Mouse (Mus musculus): ENCODE measurements around the gene Rusc1. TPM values are rescaled to one million over a fixed set of nuclear protein-coding genes. Genes with fewer than 3 reads are reported as not detected.

Gene Rusc1
- polyA plus RNA-seq (2016; fragmentation: Nextera tagmentation; extraction: Ambion mirVana), result 15.4 and 18.5 TPM in 2 replicates

GRCm38 (mm10) chr3:89093175-89093574 lies at the start of gene Rusc1:
Rusc1 (minus strand) TSS chr3:89093311.
- Histone ChIP-seq H3K9me3 (no peaks in the 10 kb centered on the region), H3K27ac (replicated peaks) (no peak within 1 kb of the TSS), H3K4me3 (peak within 1 kb of the TSS; percentile 65), H3K27me3 (replicated peaks; ENCODE audit: low read depth, poor library complexity, severe bottlenecking) (peaks cover 63% of the 10 kb centered on the region), H3K36me3 (replicated peaks) (peaks cover 59% of the 10 kb centered on the region), H3K4me1 (peaks cover 60% of the 10 kb centered on the region)
- 2% methylated on average over 18 of the region's 18 CpGs for WGBS
- peak; percentile 86 for DNase-seq (ENCODE audit: low spot score)

DNA sequence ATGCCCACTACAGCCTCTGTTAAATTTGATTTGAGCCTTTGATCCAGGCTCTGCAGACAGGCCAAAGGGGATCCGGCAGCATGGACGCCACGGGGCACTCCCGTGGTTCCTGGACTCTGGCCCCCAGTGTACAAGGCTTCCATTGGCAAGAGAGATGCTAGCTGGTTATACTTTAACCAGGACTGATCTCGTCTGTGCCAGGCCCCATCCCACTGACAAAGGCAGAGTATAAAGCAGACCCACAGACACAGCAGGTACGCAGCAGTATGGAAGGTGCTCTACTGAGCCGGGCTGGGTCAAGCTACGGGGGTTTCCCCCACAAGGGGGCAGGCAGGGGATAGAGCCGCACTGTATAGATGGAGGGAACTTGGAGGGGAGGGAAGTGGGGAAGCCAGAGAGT lies 43.3 kb upstream of the Rusc1 start:
- Histone ChIP-seq H3K4me1 (peaks cover 10% of the 10 kb centered on the region), H3K4me3 (peak overlapping the region; percentile 34), H3K36me3 (replicated peaks) (no peaks in the 10 kb centered on the region), H3K9me3 (no peaks in the 10 kb centered on the region), H3K27me3 (replicated peaks; ENCODE audit: low read depth, poor library complexity, severe bottlenecking) (peaks cover 47% of the 10 kb centered on the region), H3K27ac (replicated peaks) (peak overlapping the region; percentile 45; the same call in 1 of the 2 replicates)
- 41% methylated on average over 9 of the region's 9 CpGs for WGBS
- DNase-seq (ENCODE audit: low spot score), result peak; percentile 51

DNA sequence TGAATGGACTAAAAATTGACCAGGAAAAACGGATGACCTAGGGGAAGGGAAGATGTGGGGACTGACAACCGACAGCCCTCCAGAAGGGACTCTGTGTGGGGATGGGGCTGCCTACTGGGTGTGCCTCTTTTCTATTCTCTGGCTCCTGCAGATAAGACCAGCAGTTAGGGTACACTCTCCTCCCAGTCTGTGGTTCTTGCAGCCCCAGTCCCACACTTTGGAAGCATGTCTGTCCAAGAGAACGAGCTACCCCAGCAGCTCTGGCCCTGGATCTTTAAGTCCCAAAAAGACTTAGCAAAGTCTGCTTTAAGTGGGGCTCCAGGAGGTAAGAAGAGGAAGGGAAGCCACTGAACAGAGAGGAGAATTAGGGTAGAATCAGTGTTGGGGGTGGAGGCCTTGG lies 42.8 kb upstream of the Rusc1 start, which contains the start of gene Pklr:
Pklr (plus strand) TSS at position 185 of the 400 bp plus-strand sequence.
- Histone ChIP-seq H3K27me3 (replicated peaks; ENCODE audit: low read depth, poor library complexity, severe bottlenecking) (peaks cover 45% of the 10 kb centered on the region), H3K27ac (replicated peaks) (peak within 1 kb of the TSS; percentile 45; the same call in 1 of the 2 replicates), H3K9me3 (no peaks in the 10 kb centered on the region), H3K36me3 (replicated peaks) (no peaks in the 10 kb centered on the region), H3K4me1 (peaks cover 10% of the 10 kb centered on the region), H3K4me3 (peak within 1 kb of the TSS; percentile 34)
- WGBS, result 59% methylated on average over 3 of the region's 3 CpGs
- DNase-seq (ENCODE audit: low spot score), result no peak

DNA sequence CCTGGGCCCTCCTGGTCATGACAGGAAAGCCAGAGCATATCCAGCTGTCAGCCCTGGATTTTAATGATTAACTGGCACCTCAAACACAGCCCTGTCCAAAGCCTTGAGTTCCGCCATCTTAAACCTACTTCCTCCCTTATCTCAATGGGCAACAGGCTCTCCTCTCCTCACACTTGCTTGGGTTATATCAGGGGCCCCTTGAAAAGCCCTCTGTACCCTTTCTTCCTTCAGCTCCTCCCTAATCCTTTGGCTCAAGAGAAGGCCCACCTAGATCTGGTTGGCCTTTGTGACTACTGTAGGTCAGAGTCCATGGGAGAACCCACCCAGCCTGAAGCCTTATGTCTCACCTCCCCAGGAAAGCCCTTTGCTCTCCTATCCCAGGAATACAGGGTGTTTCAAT lies 40.6 kb upstream of the Rusc1 start:
- Histone ChIP-seq H3K27me3 (replicated peaks; ENCODE audit: low read depth, poor library complexity, severe bottlenecking) (peaks cover 45% of the 10 kb centered on the region), H3K36me3 (replicated peaks) (no peaks in the 10 kb centered on the region), H3K4me3 (no peak overlapping the region), H3K27ac (replicated peaks) (no peak overlapping the region), H3K4me1 (peaks cover 15% of the 10 kb centered on the region), H3K9me3 (no peaks in the 10 kb centered on the region)
- 97% methylated on average over 1 of the region's 1 CpGs for WGBS
- no peak for DNase-seq (ENCODE audit: low spot score)

DNA sequence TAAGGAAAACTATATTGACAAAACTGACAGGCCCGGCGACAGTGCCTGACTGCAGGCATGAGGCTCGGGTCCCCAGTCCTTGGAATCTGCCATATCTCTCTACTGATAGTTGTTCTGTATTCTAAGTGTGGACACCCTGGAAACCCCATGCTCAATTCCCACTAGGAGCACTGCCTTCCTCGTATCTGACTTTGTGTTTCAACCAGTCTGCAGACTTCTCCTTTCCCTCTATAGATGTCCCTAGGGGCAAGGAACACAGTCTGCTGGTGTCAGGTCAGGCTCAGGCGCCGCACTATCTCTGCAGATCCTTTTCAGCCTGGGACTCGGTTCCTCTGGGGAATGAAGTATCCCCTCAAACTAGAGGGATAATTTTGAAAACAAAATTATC lies 39.9 kb upstream of the Rusc1 start:
- Histone ChIP-seq H3K4me1 (peaks cover 17% of the 10 kb centered on the region), H3K27me3 (replicated peaks; ENCODE audit: low read depth, poor library complexity, severe bottlenecking) (peaks cover 45% of the 10 kb centered on the region), H3K4me3 (no peak overlapping the region), H3K27ac (replicated peaks) (no peak overlapping the region), H3K9me3 (no peaks in the 10 kb centered on the region), H3K36me3 (replicated peaks) (no peaks in the 10 kb centered on the region)
- no peak for DNase-seq (ENCODE audit: low spot score)
- 80% methylated on average over 7 of the region's 7 CpGs for WGBS

- WGBS, result 14% methylated on average over 30 of the region's 30 CpGs
- Histone ChIP-seq H3K27me3 (replicated peaks; ENCODE audit: low read depth, poor library complexity, severe bottlenecking) (peaks cover 45% of the 10 kb centered on the region), H3K9me3 (no peaks in the 10 kb centered on the region), H3K4me3 (peak overlapping the region; percentile 52), H3K36me3 (replicated peaks) (no peaks in the 10 kb centered on the region), H3K4me1 (peaks cover 17% of the 10 kb centered on the region), H3K27ac (replicated peaks) (peak overlapping the region; percentile 54)
- peak; percentile 45 for DNase-seq (ENCODE audit: low spot score)
Measured at GRCm38 (mm10) chr3:89132285-89133062, 39.4 kb upstream of the Rusc1 start.

DNA sequence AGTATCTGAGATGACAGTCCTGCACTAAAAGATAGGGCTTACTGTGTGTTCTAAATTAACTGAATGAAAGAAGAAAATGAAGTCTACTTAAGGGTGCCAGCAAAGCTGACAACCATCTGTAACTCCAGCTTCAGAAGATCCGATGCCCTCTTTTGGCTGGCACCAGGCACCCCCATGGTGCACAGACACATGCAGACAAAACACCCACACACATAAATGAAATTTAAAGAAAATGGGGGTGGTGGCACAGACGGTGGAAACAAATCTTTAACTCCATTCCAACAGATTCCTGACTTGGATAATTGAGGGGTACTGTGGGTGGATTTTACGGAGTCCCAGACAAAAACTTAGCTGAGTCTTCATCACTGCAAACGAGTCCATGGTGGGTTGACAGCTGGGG lies 38.7 kb upstream of the Rusc1 start:
- Histone ChIP-seq H3K27me3 (replicated peaks; ENCODE audit: low read depth, poor library complexity, severe bottlenecking) (peaks cover 41% of the 10 kb centered on the region), H3K4me1 (peaks cover 17% of the 10 kb centered on the region), H3K9me3 (no peaks in the 10 kb centered on the region), H3K27ac (replicated peaks) (no peak overlapping the region), H3K4me3 (peak overlapping the region; percentile 52), H3K36me3 (replicated peaks) (no peaks in the 10 kb centered on the region)
- WGBS, result 55% methylated on average over 4 of the region's 4 CpGs
- no peak for DNase-seq (ENCODE audit: low spot score)

DNA sequence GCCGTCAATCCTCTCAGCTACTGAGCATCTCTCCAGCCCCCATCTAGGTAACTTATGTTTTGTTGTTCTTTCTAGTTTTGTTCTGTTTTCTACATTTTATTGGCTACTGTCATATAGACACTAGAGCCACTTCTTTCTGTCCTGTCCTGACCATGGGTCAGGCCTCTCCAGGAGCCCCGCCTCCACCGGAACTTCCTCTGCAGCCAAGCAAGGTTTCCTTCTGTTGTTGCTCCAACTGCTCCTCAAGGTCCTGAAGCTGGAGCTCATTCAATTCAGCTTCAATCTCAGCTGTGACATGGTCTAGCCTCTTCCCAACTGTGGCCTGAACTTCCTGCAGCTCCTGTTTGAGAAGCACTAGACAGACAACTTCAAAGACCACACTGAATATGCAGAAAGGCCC lies 36.8 kb upstream of the Rusc1 start:
- DNase-seq (ENCODE audit: low spot score), result no peak
- H3K4me1 ChIP-seq, result peaks cover 17% of the 10 kb centered on the region
- no peak overlapping the region for H3K27ac ChIP-seq (replicated peaks)
- no peak overlapping the region for H3K4me3 ChIP-seq
- peaks cover 33% of the 10 kb centered on the region for H3K27me3 ChIP-seq (replicated peaks; ENCODE audit: low read depth, poor library complexity, severe bottlenecking)
- WGBS, result 97% methylated on average over 3 of the region's 3 CpGs
- no peaks in the 10 kb centered on the region for H3K9me3 ChIP-seq
- no peaks in the 10 kb centered on the region for H3K36me3 ChIP-seq (replicated peaks)

GRCm38 (mm10) chr3:89125981-89126380 lies 32.9 kb upstream of the Rusc1 start:
- H3K27me3 ChIP-seq (replicated peaks; ENCODE audit: low read depth, poor library complexity, severe bottlenecking), result no peaks in the 10 kb centered on the region
- no peaks in the 10 kb centered on the region for H3K9me3 ChIP-seq
- 84% methylated on average over 3 of the region's 3 CpGs for WGBS
- peaks cover 6% of the 10 kb centered on the region for H3K4me1 ChIP-seq
- H3K36me3 ChIP-seq (replicated peaks), result no peaks in the 10 kb centered on the region
- no peak overlapping the region for H3K4me3 ChIP-seq
- no peak overlapping the region for H3K27ac ChIP-seq (replicated peaks)
- DNase-seq (ENCODE audit: low spot score), result no peak

- Histone ChIP-seq H3K36me3 (replicated peaks) (no peaks in the 10 kb centered on the region), H3K27me3 (replicated peaks; ENCODE audit: low read depth, poor library complexity, severe bottlenecking) (no peaks in the 10 kb centered on the region), H3K27ac (replicated peaks) (no peak overlapping the region), H3K4me1 (peaks cover 6% of the 10 kb centered on the region), H3K4me3 (no peak overlapping the region), H3K9me3 (no peaks in the 10 kb centered on the region)
- WGBS, result 88% methylated on average over 3 of the region's 3 CpGs
- no peak for DNase-seq (ENCODE audit: low spot score)
Measured at GRCm38 (mm10) chr3:89124241-89124640, 31.1 kb upstream of the Rusc1 start.

DNA sequence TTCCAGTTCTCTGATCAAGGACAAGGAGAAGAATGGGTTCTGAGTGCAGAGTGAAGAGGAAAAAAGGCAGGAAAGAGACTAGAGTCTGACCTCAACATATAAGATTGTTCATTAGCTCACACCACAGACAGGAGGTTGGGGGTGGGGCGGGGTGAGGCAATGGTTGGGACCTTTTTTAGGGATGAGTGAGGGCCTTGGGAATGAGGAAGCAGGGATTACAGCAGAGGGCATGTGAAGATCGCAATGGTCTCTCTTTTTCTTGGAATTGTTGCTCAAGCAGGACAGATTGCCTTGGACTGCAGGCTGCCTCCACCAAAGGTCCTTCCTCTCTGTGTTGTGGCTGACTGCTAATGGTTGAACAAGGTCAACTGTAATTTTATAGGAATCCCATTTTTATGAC lies 30.2 kb upstream of the Rusc1 start:
- Histone ChIP-seq H3K4me1 (no peaks in the 10 kb centered on the region), H3K4me3 (no peak overlapping the region), H3K27ac (replicated peaks) (no peak overlapping the region), H3K27me3 (replicated peaks; ENCODE audit: low read depth, poor library complexity, severe bottlenecking) (no peaks in the 10 kb centered on the region), H3K36me3 (replicated peaks) (no peaks in the 10 kb centered on the region), H3K9me3 (no peaks in the 10 kb centered on the region)
- DNase-seq (ENCODE audit: low spot score), result no peak
- 85% methylated on average over 2 of the region's 2 CpGs for WGBS

DNA sequence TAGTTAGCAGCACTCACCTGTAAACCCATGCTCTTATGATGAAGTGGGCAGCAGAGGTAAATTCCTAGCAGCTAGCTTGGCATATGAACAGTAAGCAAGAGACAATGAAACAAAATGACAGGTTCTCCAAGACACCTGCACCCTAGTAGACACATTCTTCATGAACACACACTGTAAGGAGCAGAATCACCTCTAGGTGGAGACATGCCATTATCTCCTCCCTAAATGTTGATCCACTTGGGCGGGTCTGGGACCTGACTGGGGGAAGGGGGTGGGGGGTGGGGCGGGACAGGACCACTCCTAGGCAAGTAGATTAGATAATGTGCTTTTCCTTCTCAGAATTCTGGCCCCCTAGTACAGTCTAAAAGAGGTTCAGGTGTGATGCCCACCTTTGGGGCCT lies 22.4 kb upstream of the Rusc1 start:
- no peaks in the 10 kb centered on the region for H3K9me3 ChIP-seq
- H3K27ac ChIP-seq (replicated peaks), result no peak overlapping the region
- H3K27me3 ChIP-seq (replicated peaks; ENCODE audit: low read depth, poor library complexity, severe bottlenecking), result no peaks in the 10 kb centered on the region
- H3K36me3 ChIP-seq (replicated peaks), result no peaks in the 10 kb centered on the region
- no peak overlapping the region for H3K4me3 ChIP-seq
- no peaks in the 10 kb centered on the region for H3K4me1 ChIP-seq
- no peak for DNase-seq (ENCODE audit: low spot score)
- WGBS, result 7% methylated on average over 2 of the region's 2 CpGs

- H3K27me3 ChIP-seq (replicated peaks; ENCODE audit: low read depth, poor library complexity, severe bottlenecking), result no peaks in the 10 kb centered on the region
- no peaks in the 10 kb centered on the region for H3K36me3 ChIP-seq (replicated peaks)
- DNase-seq (ENCODE audit: low spot score), result no peak
- H3K27ac ChIP-seq (replicated peaks), result no peak overlapping the region
- H3K4me1 ChIP-seq, result no peaks in the 10 kb centered on the region
- 87% methylated on average over 4 of the region's 4 CpGs for whole genome bisulfite sequencing
- H3K4me3 ChIP-seq, result no peak overlapping the region
- no peaks in the 10 kb centered on the region for H3K9me3 ChIP-seq
Measured at GRCm38 (mm10) chr3:89113058-89113457, 19.9 kb upstream of the Rusc1 start.

Measured in embryonic facial prominence, embryonic 10.5 days (tissue).